Mouse (Mus musculus): ENCODE measurements around the gene Olfr1393.

Gene Olfr1393

DNA sequence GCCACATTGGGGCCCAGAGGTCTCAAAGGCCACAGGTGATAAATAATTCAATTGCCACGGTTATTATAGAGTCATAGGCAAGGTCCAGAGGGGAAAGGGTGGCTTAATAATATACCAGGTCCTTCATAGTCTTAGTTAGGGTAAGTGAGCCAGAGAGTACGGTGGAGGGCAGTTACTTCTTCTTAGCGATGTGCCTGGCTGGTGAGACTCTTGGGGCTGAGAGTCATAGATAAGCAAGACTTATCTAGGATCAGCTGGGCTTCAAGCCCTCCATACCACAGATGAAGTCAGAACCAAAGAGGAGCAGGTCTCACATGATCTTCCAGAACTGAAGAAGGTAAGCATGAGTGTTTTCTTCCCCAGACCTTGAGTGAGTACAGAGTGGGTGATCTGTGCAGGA, at the start of gene Olfr1393:
Olfr1393 (plus strand) TSS at position 83 of the 400 bp plus-strand sequence.
- DNase-seq (ENCODE audit: low spot score): no peak

DNA sequence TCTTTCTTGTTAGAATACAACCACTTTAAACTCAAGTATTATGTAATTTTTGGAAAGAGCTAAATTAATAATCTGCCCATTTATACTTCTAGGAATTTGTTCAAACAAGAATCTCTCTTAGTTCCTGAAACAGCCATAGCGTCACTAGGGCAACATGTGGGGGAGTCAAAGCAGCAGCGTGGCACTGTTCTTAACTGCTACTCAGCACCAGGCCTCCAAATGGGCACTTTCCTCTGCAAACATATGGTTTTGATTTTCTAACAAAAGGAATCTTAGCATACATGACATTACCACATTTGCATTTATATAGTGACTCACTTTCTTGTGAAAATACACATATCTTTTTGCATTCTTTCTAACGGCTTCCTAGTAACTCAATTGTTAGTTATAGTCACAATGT, 45.3 kb upstream of the Olfr1393 start:
- no peak for DNase-seq (ENCODE audit: low spot score)

DNA sequence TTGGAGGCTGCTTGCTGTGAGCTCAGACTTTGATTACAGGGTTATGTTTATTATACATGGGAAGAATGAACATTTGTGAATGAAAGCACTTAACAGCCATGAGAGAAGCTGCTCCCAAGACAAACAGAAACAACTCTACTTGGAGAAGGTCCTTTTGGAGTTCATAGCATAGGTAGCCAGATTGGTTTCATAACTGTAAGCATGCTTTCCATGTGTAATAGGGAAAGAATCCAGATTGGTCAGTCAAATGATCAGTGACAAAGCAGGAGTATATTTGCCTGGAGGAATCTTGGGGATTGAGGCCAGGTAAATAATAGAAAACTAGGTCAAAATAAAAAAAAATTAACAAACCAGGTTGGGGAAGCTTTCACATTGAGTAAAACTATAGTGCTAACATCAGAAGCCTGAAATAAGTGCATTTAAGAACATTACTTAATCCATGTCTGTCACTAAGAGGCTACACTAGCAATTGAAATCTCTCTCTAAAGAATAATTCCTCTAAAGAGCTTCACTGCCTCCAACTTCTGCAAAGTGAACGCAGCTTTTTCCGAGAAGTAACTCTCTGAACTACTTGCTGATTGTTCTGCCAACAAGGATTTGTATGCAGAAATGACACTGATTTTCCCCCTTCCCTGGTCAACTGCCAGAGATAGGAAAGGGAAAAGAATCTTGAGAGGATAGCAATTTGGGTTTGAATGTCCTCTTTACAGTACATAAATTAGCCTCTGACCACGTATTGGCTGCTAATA, 42.5 kb upstream of the Olfr1393 start:
- no peak for DNase-seq (ENCODE audit: low spot score)

DNA sequence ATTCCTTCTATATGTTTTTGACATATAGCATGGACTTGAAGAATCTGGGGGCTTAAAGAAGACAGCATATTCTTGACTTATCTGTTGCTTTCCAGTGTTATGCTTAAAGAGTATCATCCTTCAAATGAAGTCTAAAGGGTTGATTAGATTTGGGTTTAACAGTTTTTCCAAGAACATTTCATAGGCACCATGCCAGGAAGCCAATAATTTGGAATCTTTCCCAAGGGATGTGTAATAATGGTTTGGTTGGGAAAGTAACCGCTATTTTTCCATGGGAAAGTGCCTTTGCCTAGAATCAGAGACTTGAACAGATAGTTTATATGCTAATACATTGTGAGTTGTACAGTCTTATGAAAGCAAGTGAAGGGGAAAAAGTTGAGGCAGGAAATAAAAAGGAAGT, 41.2 kb upstream of the Olfr1393 start:
- no peak for DNase-seq (ENCODE audit: low spot score)

DNA sequence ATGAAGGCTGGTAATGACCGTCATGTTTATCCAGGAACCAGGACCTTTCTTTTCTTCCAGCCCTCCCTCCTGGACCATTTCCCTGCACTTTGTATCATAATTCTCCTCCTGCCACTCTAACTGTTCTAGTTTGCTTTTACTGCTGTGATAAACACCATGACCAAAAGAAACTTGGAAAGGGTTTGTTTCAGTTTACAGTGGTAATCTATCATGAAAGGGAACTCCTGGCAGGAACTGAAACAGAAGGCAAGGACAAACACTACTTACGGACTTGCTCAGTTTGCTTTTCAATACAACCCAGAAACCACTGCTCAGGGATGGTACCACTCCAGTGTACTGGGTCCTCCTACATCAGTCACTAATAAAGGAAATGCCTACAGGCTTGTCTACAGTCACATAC, 40.6 kb upstream of the Olfr1393 start:
- no peak for DNase-seq (ENCODE audit: low spot score)

DNA sequence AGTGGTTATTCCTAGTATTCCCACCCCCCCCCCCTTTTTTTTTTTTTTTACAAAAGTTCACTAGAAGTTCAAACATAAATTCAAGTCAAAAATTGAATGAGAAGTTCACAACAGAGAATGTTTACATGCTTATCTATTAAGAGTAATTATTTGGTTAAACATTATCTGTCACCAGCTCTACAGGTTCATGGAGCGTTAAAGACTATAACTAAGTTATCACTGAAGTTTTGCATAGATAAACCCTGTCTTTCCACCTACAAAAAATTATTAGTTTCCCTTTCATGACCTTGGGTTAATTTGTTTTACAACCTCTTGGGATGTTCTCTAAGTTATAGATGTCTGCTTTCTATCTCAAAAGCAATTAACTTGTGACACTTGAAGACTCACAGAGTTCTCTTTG, 37.8 kb upstream of the Olfr1393 start:
- DNase-seq (ENCODE audit: low spot score): no peak

DNA sequence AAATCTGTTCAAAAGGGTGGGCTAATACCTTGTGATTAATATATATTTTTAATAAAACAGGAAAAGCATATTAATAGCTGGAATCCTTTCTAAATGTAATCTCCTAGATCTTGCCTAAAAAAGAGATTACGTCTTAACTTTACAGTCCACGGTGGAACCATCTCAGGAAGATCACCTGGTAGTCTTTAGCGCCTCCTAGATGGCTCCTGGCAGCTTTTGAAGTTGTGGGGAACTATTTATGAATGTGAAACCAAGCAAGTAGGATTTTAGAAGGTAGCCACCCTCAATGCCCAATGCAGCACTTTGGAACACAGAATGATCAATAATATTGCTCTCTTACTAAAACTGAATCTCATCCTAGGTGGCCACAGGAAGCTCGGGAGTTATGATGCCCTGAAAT, 37.2 kb upstream of the Olfr1393 start:
- DNase-seq (ENCODE audit: low spot score): no peak

DNA sequence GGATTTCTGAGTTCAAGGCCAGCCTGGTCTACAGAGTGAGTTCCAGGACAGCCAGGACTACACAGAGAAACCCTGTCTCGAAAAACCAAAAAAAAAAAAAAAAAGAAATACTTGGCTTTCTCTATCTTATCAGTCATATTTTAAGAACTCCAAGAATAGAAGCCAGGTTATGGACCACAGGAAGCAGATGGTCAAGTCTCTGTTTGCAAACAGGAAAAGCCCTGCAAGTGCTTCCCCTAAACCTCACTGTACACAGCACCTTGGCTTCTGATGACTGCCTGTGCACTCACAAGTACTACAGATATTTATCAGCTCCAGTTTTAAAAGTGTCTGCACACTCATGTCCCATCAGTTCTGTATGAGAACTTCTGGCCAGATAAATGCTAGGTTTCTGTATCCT, 36.6 kb upstream of the Olfr1393 start:
- DNase-seq (ENCODE audit: low spot score): no peak

DNA sequence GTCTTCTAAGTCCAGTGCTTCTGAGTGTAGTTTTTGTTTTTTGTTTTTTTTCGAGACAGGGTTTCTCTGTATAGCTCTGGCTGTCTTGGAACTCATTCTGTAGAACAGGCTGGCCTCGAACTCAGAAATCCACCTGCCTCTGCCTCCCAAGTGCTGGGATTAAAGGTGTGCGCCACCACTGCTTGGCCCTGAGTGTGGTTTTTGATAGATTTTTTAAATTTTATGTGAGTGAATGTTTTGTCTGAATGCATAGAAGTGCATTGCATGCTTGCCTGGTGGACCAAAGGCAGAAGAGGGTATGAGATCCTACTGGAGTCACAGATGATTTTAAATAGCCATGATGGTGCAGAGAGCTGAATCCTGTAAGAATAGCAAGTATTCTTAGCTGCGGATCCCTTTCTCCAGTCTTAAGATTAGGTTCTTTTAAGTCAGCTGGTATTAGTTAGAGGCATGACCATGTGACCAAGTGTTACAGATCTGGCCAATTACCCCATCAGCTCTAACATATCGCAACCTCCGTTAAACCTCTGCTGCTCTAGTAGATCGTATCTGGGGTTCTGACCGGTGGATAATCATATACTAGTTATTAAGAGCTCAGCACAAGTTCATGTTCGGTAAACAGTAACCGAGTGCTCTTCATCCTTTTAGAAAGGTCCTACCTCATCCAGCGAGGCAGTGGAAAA, 35.0 kb upstream of the Olfr1393 start:
- DNase-seq (ENCODE audit: low spot score): no peak

DNA sequence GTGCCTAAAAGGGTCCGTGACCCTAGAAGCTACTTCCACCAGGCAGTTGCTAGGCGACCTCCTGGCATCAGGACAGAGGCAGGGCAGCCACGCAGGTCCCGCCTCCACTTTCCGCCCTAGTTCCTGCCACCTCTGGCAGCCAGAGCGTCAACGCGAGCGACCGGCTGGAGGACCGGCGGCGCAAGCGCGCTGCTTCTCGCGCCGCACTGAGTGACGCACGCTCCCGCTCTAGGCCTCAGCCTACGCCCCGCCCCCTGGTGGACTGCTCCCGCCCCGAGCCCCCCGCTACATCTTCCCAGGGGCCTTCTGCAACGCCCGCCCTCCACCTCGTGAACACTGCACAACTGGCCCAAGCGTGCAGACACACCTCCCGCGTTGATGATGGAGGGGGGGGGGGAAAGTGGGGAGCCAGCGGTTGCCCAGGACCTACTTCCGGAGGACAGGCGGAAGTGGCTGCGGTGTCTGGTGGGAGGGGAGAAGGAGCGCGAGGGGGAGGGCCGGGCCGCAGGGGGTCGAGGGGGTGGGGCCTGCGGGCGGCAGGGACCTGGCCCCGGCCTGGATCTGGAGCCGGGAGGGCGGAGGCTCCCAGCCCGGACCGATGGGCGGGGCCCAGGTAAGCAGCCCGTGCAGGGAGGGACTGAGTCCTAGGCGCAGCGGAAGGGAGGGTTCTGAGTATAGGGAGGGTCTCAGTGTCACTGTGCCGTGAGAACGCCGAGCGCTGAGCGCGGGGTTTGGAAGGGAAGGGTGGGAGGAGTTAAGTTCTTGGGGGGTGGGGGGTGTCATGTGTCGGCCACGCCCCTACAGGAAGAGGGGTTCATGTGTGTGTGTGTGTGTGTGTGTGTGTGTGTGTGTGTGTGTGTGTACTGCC, 34.1 kb upstream of the Olfr1393 start, which contains the start of gene Mgat1:
Mgat1 (plus strand) TSS at position 465 of the 868 bp plus-strand sequence.
- DNase-seq (ENCODE audit: low spot score): peak; percentile 90

DNA sequence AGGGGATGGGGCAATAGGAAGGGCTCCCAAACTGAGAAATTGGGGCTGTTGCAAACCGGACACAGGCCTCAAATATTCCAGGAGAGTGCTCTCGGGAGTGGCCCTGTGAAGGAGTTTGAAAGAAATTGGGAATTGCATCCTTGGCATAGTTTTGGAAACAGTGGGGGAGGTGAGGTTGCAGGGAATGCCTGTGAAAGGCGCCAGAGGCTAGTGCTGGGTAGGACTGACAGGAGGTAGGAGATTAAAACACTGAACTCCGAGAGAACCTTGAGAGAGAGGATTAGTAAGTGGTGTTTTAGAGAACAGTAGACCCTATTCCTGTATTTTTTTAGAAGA, 33.5 kb upstream of the Olfr1393 start:
- no peak for DNase-seq (ENCODE audit: low spot score)

DNA sequence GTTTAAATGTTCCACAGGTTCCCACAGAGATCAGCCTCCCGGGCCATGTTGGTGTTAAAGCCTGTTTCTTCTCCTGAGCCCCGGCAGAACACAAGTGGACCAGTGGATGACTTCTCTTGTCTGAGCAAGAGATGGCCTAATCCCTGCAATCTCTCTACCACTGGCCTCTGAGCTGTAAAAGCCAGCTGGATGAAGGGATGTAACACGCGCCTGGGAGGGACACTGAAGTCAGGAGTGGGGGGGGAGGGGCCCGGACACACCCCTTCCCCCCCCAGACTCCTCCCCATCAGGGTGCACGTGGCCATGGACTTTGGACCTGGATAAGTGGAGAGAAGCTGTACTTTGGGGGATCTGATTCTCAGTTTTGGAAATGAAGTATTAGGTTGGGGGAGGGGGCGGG, 32.9 kb upstream of the Olfr1393 start:
- DNase-seq (ENCODE audit: low spot score): peak; percentile 33

DNA sequence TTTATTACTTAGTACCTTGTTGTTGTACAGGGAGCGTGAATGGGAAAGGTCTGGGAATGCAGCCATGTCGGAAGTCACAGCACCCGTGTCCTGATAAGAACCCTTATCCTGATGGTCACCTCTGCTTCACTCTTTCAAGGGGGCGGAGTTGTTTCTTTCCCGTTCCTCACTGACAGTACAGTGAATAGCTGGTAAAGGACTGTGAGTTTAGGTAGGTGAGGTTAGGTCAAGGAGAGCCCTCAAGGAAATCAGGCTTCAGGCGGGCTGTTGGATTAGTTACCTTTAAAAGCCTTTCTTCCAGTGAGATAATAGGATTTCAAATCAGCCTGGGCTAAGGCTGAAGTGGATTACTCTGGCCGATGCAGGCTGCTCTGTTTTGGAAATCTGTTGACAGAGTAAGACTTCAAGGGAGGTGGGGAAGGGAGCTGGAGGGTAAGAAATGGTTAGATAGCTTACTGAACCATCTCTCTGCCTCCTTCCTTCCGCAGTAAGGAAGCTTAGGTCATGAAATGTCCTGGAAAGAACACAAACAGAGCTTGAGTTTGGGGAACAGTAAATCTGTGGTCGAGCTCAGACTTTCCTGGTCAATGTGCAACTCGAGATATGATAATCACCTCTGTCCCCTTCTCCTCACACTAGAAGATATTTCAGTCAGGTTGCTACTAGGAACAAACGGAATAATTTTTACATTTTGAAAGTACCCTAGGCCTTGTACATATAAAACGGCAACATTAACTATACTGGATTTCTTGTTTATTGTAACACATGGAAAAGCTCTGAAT, 32.3 kb upstream of the Olfr1393 start:
- no peak for DNase-seq (ENCODE audit: low spot score)

DNA sequence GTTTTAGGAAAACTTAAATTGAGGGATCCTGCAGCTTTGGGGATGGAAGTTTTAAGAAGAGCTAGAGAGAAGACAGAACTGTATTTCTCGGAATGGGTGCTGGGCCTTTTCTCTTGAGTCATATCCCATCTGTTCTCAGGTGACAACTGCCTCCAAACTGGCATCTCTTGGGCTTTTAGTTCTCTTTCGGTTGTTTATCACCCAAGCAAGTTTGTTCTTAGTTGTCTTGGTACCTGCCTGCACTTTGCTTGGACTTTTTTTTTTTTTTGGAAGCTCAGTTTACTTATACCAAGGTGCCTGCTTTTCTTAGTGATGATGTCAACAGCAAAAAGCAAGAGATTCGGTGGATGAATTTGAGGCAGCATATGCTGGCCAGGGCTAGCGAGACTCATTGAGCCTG, 31.6 kb upstream of the Olfr1393 start:
- DNase-seq (ENCODE audit: low spot score): no peak

DNA sequence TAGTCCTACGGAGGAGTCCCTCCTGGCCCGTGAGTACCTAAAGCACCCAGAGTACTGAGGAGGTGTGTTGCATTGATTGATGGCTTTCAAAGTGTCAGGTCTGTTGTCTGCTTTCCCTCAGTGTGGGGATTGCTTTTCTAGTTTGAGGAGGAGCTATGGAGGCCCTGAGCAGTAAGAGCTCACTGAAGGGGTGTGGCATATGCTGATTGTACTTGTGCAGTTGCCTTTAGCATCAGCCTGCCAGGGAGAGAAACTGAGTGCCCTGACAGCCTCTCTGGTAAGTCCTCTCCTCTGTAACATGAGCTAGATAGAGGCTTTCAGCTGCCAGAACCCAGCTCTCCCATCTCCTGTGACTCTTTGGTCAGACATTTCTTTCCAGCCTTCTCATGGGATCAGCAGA, 30.8 kb upstream of the Olfr1393 start:
- no peak for DNase-seq (ENCODE audit: low spot score)

DNA sequence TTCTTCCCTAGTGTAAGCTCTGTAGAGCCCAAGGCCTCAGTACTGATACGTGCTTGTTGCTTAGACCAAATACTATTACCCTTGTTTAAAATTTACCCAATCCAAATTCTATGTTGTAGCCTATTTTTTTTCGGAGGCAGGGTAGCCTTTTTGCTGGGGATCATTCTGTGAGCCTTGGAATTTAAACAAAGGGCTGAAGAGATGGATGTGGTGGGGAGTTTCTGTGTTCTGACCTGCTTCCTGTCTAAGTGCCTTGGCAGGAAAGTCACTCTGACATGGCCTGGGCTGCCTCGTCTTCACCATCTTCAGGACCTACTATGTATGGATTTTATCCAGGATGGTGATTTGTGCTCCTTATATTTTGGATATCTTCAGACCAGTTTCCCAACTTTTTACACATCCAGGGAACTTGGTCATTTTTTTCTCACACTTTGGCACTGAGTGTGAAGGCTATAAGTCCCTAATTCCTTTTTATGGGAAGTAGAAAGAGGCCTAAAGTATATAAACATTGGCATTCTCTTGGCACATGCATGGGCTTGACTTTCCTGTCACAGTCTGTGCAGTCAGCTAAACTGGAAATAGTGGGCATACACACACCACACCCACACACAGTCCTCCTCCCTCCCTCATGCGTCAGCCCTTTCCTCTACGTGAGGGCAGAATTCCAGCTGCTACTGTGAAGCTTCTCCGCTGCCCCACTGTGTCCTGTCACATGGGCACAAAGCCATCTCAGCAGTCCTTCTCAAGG, 29.7 kb upstream of the Olfr1393 start:
- peak; percentile 33 for DNase-seq (ENCODE audit: low spot score)

DNA sequence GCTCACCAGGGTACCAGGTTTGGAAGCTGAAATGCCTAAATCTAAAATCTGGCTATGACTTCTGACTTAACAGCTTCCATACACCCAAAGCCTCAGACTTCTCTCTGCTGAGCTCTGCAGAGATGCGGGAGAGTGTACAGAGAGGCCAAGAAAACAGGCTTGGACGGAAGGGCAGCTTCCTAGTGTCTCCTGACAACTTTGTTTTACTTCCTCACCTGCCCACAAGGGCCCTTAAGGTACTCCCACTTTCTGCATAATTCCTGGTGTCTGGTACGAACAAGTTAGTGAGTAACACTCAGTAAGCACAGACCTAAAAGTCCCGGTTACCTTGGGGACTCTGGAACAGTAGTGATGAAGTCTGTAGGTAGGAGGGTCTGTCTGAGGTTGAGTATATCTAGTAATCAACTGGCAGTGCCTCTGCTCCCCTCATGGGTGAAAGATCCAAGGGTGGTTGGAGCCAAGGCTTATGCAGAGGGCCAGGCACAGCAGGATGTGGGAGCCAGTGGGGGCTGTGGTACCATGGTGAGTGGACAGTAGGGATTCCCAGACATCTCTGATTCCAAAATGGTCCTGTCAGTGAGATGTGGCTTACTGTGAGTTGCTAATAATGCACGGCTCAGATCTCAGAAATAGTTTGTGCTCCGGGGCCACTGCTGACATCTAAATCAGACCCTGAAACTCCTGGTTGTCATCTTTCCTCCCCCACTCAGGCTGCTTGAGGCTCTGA, 29.0 kb upstream of the Olfr1393 start:
- no peak for DNase-seq (ENCODE audit: low spot score)

DNA sequence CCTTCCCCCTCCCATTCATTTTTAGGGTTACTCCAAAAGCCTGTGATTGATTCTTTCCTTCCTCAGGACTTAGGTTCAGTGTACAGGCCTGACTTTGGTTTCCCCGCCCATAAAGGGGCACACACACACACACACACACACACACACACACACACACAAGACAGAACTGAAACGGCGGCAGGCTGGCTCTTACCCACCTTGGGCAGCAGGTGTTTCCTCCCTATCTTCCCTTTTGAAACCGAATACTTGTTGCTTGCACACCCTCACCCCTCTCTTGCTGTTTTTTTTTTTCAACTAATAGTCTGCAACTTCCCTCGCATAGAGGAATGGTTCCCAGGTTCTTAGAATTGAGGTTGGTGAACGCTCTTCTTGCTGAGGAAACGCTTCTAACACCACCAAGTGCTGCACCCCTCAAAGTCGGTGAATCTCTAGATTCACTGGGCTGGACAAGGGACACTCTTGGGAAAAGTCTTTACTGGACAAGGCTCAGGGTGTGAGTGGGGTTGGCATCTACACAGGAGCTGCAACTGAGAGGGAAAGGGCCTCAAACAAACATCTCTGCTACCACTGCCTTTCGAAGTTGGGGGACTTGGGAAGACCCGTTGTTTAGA, 28.2 kb upstream of the Olfr1393 start:
- DNase-seq (ENCODE audit: low spot score): no peak

DNA sequence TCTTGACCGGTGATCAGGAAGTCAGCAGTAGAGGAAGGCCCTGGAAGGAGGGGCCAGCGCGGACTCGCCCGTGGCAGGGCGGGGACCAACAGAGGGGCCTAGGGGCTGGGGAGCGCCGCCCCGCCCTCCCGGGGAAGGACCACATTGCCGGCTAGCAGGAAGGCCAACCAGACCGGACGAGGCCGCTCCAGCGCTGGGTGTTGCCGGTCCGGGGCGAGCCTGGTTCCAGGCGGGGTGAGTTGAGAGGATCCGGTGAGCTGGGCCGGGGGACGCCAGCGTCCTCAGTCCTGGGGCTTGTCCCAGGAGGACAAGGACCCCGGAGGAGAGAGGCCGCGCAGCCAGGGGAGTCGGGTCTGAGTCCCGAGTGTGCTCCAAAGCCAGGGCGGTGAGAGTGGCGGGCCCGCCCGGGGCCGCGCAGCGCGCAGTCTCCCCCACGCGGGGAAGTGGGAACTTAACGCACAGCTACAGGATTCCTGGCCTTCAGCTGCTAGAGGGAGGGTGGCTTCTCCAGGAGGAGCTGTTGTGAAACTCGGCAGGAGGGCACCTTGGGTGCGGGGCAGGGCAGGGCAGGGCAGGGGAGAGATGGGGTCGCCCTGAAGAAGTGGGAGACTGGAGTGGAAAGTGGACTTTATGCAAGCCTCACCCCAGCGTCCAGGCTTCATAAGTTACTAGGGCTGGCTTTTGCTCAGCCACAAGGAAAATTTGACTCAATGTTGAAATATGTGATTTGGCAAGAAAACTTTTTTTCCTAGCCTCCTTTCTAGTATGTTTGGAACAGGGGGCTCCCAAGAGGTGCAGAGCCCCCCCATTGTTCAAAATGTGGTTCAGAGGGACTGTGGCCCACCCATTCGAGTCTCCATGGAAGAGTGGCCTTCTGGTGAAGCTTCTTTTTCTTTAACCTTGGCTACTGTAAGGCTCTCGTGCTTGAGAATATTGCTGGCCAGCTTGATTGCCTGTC, 27.4 kb upstream of the Olfr1393 start:
- DNase-seq (ENCODE audit: low spot score): peak; percentile 85

Measured in urinary bladder, postnatal 25 days (tissue).